24 mouse cellular contexts compared by ENCODE assay signal in genomic region chr12:99182338-99182737, GRCm38 (mm10).
"Had no signal": no experiment of that assay in that cellular context is flagged by ENCODE, and none has a peak within 500 bp of the region (broad histone marks: within the 10 kb centered on the region; RNA-seq: fewer than 3 reads in every experiment).

No protein-coding gene starts in this region.

- H3K36me3 ChIP-seq: limb, embryonic 12.5 days; limb, embryonic 15.5 days; midbrain, embryonic 12.5 days; midbrain, embryonic 15.5 days; neural tube, embryonic 12.5 days; neural tube, embryonic 15.5 days had no signal

- H3K4me2 ChIP-seq: limb, embryonic 12.5 days; limb, embryonic 15.5 days; liver, embryonic 11.5 days; lung, embryonic 14.5 days; midbrain, embryonic 12.5 days; midbrain, embryonic 15.5 days; neural tube, embryonic 12.5 days; neural tube, embryonic 15.5 days had no signal

- H3K9me3 ChIP-seq: limb, embryonic 12.5 days; limb, embryonic 15.5 days; midbrain, embryonic 15.5 days; neural tube, embryonic 15.5 days had no signal

- H3K27me3 ChIP-seq: limb, embryonic 12.5 days; limb, embryonic 15.5 days; midbrain, embryonic 12.5 days; midbrain, embryonic 15.5 days; neural tube, embryonic 12.5 days; neural tube, embryonic 15.5 days had no signal

- DNase-seq: kidney, postnatal 25 days; layer of hippocampus, adult 9-11 months; left cerebral cortex, postnatal 4 days; liver, postnatal 0 days; lung, embryonic 14.5 days; right cerebral cortex, adult 18-20 months; right cerebral cortex, postnatal 14 days; right cerebral cortex, postnatal 4 days; thymus, adult 2 months; thymus, postnatal 14 days; thymus, postnatal 4 days had no signal

- H3K4me3 ChIP-seq: layer of hippocampus, adult 2 months; left cerebral cortex, adult 2 months; limb, embryonic 12.5 days; limb, embryonic 15.5 days; midbrain, embryonic 12.5 days; midbrain, embryonic 15.5 days; neural tube, embryonic 12.5 days; neural tube, embryonic 15.5 days had no signal

- H3K9ac ChIP-seq: limb, embryonic 12.5 days; limb, embryonic 15.5 days; liver, embryonic 14.5 days; liver, postnatal 0 days; lung, embryonic 14.5 days; midbrain, embryonic 12.5 days; midbrain, embryonic 15.5 days; neural tube, embryonic 12.5 days; neural tube, embryonic 15.5 days had no signal

- ATAC-seq: liver, postnatal 0 days; lung, postnatal 0 days; midbrain, embryonic 15.5 days had no signal

- H3K4me1 ChIP-seq: limb, embryonic 12.5 days; limb, embryonic 15.5 days; neural tube, embryonic 12.5 days had no signal

- H3K27ac ChIP-seq: layer of hippocampus, adult 2 months; left cerebral cortex, adult 2 months; limb, embryonic 12.5 days; limb, embryonic 15.5 days; liver, embryonic 14.5 days; macrophage; midbrain, embryonic 12.5 days; midbrain, embryonic 15.5 days; neural tube, embryonic 12.5 days; neural tube, embryonic 15.5 days; stomach, postnatal 0 days had no signal
